Mouse (Mus musculus): ENCODE measurements around the gene Gm47841.

DNA sequence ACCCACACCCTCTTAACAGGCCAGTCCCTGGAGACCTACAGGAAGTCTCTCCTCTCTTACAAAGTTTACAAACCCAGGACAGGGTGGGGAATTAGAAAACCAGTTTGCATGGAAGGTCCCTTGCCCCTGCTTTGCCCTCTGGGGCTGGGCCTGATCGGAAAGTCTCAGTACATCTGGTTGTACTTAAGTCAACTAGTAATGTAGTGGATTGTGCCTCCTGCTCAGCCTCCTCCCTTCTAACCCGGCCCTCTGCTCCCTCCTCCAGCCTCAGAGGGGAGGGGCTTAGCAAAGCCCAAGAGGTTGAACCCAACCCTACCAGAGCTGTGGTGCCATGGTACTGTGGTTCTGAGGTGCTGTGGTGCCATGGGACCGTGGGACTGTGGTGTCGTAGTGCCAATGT is 35.0 kb upstream of the Gm47841 start:
- no peak for TF ChIP-seq CTCF (IDR thresholded peaks at IDR 0.05; ENCODE audit: low read depth, low read length)
- TF ChIP-seq POLR2A (IDR thresholded peaks at IDR 0.05; ENCODE audit: extremely low read depth, insufficient read depth, low read length): no peak
